Comparison of ENCODE assay signal across 9 mouse cellular contexts in the genomic region with DNA sequence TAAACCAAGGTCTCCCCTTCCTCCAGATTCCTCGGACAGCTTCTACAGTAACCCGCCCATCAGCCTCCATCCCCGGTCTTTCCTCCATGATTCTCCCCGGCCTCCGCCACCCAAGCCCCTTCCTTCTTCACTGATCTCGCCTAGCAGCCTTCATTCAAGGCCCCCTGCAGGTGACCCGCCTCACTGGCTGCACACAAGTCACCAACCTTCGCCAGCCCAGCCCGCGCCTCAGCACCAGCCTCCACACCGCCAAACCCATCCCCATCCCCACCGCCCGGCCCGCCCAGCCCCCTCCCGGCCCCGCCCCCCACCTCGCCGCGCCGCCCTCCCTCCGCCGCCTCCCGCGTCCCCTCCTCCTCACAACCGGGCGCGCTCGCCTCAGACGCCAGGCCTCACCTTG. TPM values are rescaled to one million over a fixed set of nuclear protein-coding genes. Genes with fewer than 3 reads are reported as not detected.
DNase-seq lines count a peak whose midpoint lies in the region; ATAC-seq and TF ChIP-seq lines count a peak whose summit lies in the region.
"Had no signal": no experiment of that assay in that cellular context is flagged by ENCODE, and none has a peak within 500 bp of the region (broad histone marks: within the 10 kb centered on the region; RNA-seq: fewer than 3 reads in every experiment).

No protein-coding gene starts in this region.

- peak; percentile 79 for ATAC-seq in lung, embryonic 16.5 days (ENCODE audit: low read depth)

- no peaks in the 10 kb centered on the region for H3K9me3 ChIP-seq in lung, embryonic 16.5 days (ENCODE audit: control insufficient read depth, low read length)

- TF ChIP-seq POLR2A in embryonic fibroblast, embryonic 13.5 days (IDR thresholded peaks at IDR 0.05; ENCODE audit: low read depth, low read length) = peak; percentile 60
- TF ChIP-seq POLR2A in kidney, adult 2 months (IDR thresholded peaks at IDR 0.05; ENCODE audit: low read depth, low read length) = no peak

- H3K4me1 ChIP-seq in embryonic fibroblast, embryonic 13.5 days (ENCODE audit: control insufficient read depth, insufficient read depth, low read length) = peaks cover 3% of the 10 kb centered on the region; the same call in 1 of the 2 replicates
- peaks cover 6% of the 10 kb centered on the region for H3K4me1 ChIP-seq in kidney, adult 2 months (ENCODE audit: control insufficient read depth, insufficient read depth, low read length)
- peaks cover 11% of the 10 kb centered on the region for H3K4me1 ChIP-seq in lung, embryonic 16.5 days (replicated peaks; ENCODE audit: control insufficient read depth, insufficient read depth, low read length)

- H3K27me3 ChIP-seq in kidney, adult 2 months (replicated peaks; ENCODE audit: control insufficient read depth, insufficient read depth, low read length) = no peaks in the 10 kb centered on the region
- H3K27me3 ChIP-seq in lung, embryonic 16.5 days (ENCODE audit: control insufficient read depth, insufficient read depth, low read depth, low read length) = no peaks in the 10 kb centered on the region

- H3K36me3 ChIP-seq in kidney, adult 2 months (ENCODE audit: control insufficient read depth, insufficient read depth, low read length) = no peaks in the 10 kb centered on the region
- H3K36me3 ChIP-seq in lung, embryonic 16.5 days (ENCODE audit: control insufficient read depth, insufficient read depth, low read length) = peaks cover 10% of the 10 kb centered on the region

- H3K4me3 ChIP-seq in embryonic fibroblast, embryonic 13.5 days (ENCODE audit: insufficient read depth, low read length) = peak overlapping the region; percentile 79
- peak overlapping the region; percentile 74 for H3K4me3 ChIP-seq in kidney, adult 2 months (ENCODE audit: insufficient read depth, low read depth, low read length)
- H3K4me3 ChIP-seq in lung, embryonic 16.5 days (ENCODE audit: low read length) = peak overlapping the region; percentile 77

- H3K4me2 ChIP-seq in lung, embryonic 16.5 days (ENCODE audit: low read depth, low read length) = peak overlapping the region; percentile 78

- peak overlapping the region; percentile 90 for H3K9ac ChIP-seq in lung, embryonic 16.5 days (ENCODE audit: low read length)

- WGBS in kidney, adult 2 months = 2% methylated on average over 29 of the region's 29 CpGs
- WGBS in lung, embryonic 16.5 days = 2% methylated on average over 13 of the region's 29 CpGs

- peak; percentile 28 for DNase-seq in right cerebral cortex, adult 18-20 months
- no peak for DNase-seq in right cerebral cortex, postnatal 36 days (ENCODE audit: low spot score in 2 of 2)
- peak; percentile 59 for DNase-seq in brain, adult 2 months (ENCODE audit: low read depth, low spot score)
- DNase-seq in kidney, adult 2 months = no peak
- peak; percentile 88 for DNase-seq in retina, postnatal 1 day
- no peak for DNase-seq in layer of hippocampus, adult 8-10 months (ENCODE audit: low spot score in 2 of 2)

- H3K27ac ChIP-seq in embryonic fibroblast, embryonic 13.5 days (ENCODE audit: insufficient read depth, low read length) = no peak overlapping the region
- H3K27ac ChIP-seq in kidney, adult 2 months (ENCODE audit: insufficient read depth, low read depth, low read length) = 0 out of 2 replicates have a peak overlapping the region, but pooled peaks have one; percentile 33
- H3K27ac ChIP-seq in lung, embryonic 16.5 days (ENCODE audit: low read length) = peak overlapping the region; percentile 88

- TF ChIP-seq CTCF in embryonic fibroblast, embryonic 13.5 days (IDR thresholded peaks at IDR 0.05; ENCODE audit: borderline replicate concordance, insufficient read depth, low read length) = 0 out of 2 replicates have a peak, but pooled peaks have one; percentile 5
- 0 out of 2 replicates have a peak, but pooled peaks have one; percentile 24 for TF ChIP-seq CTCF in kidney, adult 2 months (conservative IDR thresholded peaks at IDR 0.05; ENCODE audit: insufficient read depth, insufficient read length, low read depth, low read length)

RNA-seq across cellular contexts. Expression of gene Dcaf15, which starts 0.3 kb away (rescaled TPM):
- polyA plus RNA-seq in embryonic fibroblast, embryonic 13.5 days (2011; ENCODE audit: insufficient read length, low read depth, missing spikeins) = 19.7 and 20.4 TPM in 2 replicates
- polyA plus RNA-seq in kidney, adult 2 months (2012; rRNA removed) = 28.2 and 30.1 TPM in 2 replicates
- 6.9 and 8.5 TPM in 2 replicates for polyA plus RNA-seq in lung, embryonic 16.5 days (2015; fragmentation: Nextera tagmentation; extraction: Ambion mirVana)
- total RNA-seq in layer of hippocampus, adult 8-10 months (2022) = 10 to 100 TPM; 18.9 to 21.6 (median 19.3) TPM

RNA-seq across cellular contexts. Expression of gene Podnl1, which starts 21.6 kb away (rescaled TPM):
- 3.2 and 5.8 TPM in 2 replicates for polyA plus RNA-seq in embryonic fibroblast, embryonic 13.5 days (2011; ENCODE audit: insufficient read length, low read depth, missing spikeins)
- 0.48 and 0.67 TPM in 2 replicates for polyA plus RNA-seq in kidney, adult 2 months (2012; rRNA removed)
- polyA plus RNA-seq in lung, embryonic 16.5 days (2015; fragmentation: Nextera tagmentation; extraction: Ambion mirVana) = 0.34 and 0.41 TPM in 2 replicates
- not detected for total RNA-seq in layer of hippocampus, adult 8-10 months (2022)
- total RNA-seq: left cerebral cortex, postnatal 10 days had no signal

RNA-seq across cellular contexts. Expression of gene Rfx1, which starts 37.6 kb away (rescaled TPM):
- 11.5 and 12.6 TPM in 2 replicates for polyA plus RNA-seq in embryonic fibroblast, embryonic 13.5 days (2011; ENCODE audit: insufficient read length, low read depth, missing spikeins)
- 15.8 and 18.0 TPM in 2 replicates for polyA plus RNA-seq in kidney, adult 2 months (2012; rRNA removed)
- polyA plus RNA-seq in lung, embryonic 16.5 days (2015; fragmentation: Nextera tagmentation; extraction: Ambion mirVana) = 8.6 and 8.8 TPM in 2 replicates
- total RNA-seq in layer of hippocampus, adult 8-10 months (2022) = 10 to 100 TPM; 24.6 to 34.1 (median 28.3) TPM

RNA-seq across cellular contexts. Expression of gene Gm10643, which starts 39.3 kb away (rescaled TPM):
- 1.7 and 2.0 TPM in 2 replicates for polyA plus RNA-seq in embryonic fibroblast, embryonic 13.5 days (2011; ENCODE audit: insufficient read length, low read depth, missing spikeins)
- 1.1 and 1.2 TPM in 2 replicates for polyA plus RNA-seq in kidney, adult 2 months (2012; rRNA removed)
- polyA plus RNA-seq in lung, embryonic 16.5 days (2015; fragmentation: Nextera tagmentation; extraction: Ambion mirVana) = 1.2 and 1.4 TPM in 2 replicates
- 1 to 10 TPM; 3.4 to 7.1 (median 5.4) TPM for total RNA-seq in layer of hippocampus, adult 8-10 months (2022)

RNA-seq across cellular contexts. Expression of gene Cc2d1a, which starts 43.5 kb away (rescaled TPM):
- 17.7 and 20.0 TPM in 2 replicates for polyA plus RNA-seq in embryonic fibroblast, embryonic 13.5 days (2011; ENCODE audit: insufficient read length, low read depth, missing spikeins)
- 24.1 and 26.0 TPM in 2 replicates for polyA plus RNA-seq in kidney, adult 2 months (2012; rRNA removed)
- 24.2 and 25.9 TPM in 2 replicates for polyA plus RNA-seq in lung, embryonic 16.5 days (2015; fragmentation: Nextera tagmentation; extraction: Ambion mirVana)
- total RNA-seq in layer of hippocampus, adult 8-10 months (2022) = 10 to 100 TPM; 54.1 to 61.7 (median 57.8) TPM

Comparison
In these comparisons a context has a peak if more than half of its experiments do, and no peak if none do; other contexts are left out.
1. DNase-seq: peak in right cerebral cortex, adult 18-20 months (single experiment), brain, adult 2 months (single experiment) and retina, postnatal 1 day (single experiment); none in right cerebral cortex, postnatal 36 days (0 of 2), kidney, adult 2 months (single experiment) and layer of hippocampus, adult 8-10 months (0 of 2).
2. Peak in every context shown above with its lines, with median percentiles within 50 percentile points of each other: H3K4me3 ChIP-seq.